Mouse (Mus musculus): ENCODE measurements around the gene Baiap2l2. TPM values are rescaled to one million over a fixed set of nuclear protein-coding genes. Genes with fewer than 3 reads are reported as not detected.

Gene Baiap2l2
- polyA plus RNA-seq, 1 experiment from 2014 or later = 2.0 TPM

DNA sequence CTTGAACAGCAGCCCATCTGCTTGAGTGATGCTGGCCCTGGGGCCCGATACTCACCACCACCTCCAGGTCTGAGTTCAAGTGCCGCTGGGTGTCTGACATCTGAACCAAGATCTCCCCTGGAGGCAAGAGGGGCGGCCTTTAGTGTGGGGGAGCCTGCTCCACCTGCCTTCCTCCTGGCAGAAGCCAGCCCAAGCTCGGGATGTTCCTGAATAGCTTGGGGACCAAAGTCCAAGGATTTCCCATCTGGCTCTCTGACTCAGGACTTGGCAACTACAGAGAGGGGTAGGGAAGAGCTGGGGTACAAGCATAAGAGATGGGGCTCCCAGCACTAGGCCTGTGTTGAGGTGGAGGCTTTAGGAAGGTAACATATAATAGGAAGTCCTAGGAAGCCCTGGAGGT is 2.0 kb downstream of the Baiap2l2 start:
- H3K4me3 ChIP-seq (replicated peaks; ENCODE audit: low read length) = no peak overlapping the region
- H3K27ac ChIP-seq (ENCODE audit: low read length) = no peak overlapping the region
- ATAC-seq = no peak
- no peaks in the 10 kb centered on the region for H3K27me3 ChIP-seq (replicated peaks; ENCODE audit: control insufficient read depth, insufficient read depth, low read length)
- H3K4me1 ChIP-seq (replicated peaks; ENCODE audit: control insufficient read depth, insufficient read depth, low read length) = no peaks in the 10 kb centered on the region
- WGBS = 87% methylated on average over 4 of the region's 4 CpGs
- H3K36me3 ChIP-seq (ENCODE audit: control insufficient read depth, insufficient read depth) = no peaks in the 10 kb centered on the region
- no peak overlapping the region for H3K9ac ChIP-seq (replicated peaks; ENCODE audit: low read depth, low read length)
- no peak overlapping the region for H3K4me2 ChIP-seq (ENCODE audit: low read length)
- H3K9me3 ChIP-seq (ENCODE audit: control insufficient read depth, low read length) = no peaks in the 10 kb centered on the region

DNA sequence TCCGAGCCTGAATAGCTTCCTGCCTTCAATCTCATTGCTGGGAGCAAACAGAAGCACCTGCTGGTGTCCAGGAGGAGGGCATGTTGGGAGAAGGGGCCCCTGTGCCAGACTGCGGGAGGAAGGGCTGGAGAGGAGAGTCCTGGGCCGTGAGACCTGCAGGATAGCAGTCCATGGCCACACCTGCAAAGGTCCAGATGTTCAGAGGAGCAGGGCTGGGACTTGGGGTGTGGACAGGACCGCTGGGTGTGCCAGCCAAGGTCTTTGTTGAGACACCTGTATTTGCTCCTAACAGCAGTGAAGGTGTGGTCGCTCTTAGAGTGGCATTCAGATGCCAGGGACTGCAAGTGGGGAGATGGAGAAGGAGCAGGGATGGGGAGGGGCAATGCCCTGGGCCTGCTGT is 2.9 kb downstream of the Baiap2l2 start:
- no peak for ATAC-seq

DNA sequence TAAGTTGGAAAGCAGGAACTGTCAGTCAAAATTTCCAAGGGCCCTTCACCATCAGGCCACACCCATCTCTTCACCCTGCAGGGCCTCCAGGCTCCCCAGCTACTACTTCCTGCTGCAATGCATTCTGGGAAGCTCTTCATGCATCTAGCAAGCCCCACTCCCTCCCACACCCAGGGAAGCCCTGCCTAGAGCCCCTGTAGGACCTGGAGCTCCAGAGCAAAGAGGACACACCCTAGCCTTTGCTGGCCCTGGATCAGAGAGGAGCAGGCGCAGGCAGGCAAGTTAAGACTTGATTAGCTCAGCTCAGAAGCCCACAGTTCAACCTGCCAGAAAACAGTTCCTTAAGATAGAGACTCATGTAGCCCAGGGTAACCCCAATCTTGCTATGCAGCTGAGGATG is 3.9 kb downstream of the Baiap2l2 start:
- no peak for ATAC-seq
- WGBS = 89% methylated on average over 1 of the region's 1 CpGs

More for the DNA sequence above, 2.9 kb downstream of the Baiap2l2 start:
- Histone ChIP-seq H3K27ac (ENCODE audit: low read length) (no peak overlapping the region), H3K36me3 (ENCODE audit: control insufficient read depth, insufficient read depth) (no peaks in the 10 kb centered on the region), H3K9me3 (ENCODE audit: control insufficient read depth, low read length) (no peaks in the 10 kb centered on the region), H3K4me1 (replicated peaks; ENCODE audit: control insufficient read depth, insufficient read depth, low read length) (no peaks in the 10 kb centered on the region), H3K4me3 (replicated peaks; ENCODE audit: low read length) (no peak overlapping the region), H3K27me3 (replicated peaks; ENCODE audit: control insufficient read depth, insufficient read depth, low read length) (no peaks in the 10 kb centered on the region), H3K9ac (replicated peaks; ENCODE audit: low read depth, low read length) (no peak overlapping the region), H3K4me2 (ENCODE audit: low read length) (no peak overlapping the region)
- 85% methylated on average over 5 of the region's 5 CpGs for WGBS

GRCm38 (mm10) chr15:79280850-79281249 is 4.5 kb downstream of the Baiap2l2 start:
- Histone ChIP-seq H3K36me3 (ENCODE audit: control insufficient read depth, insufficient read depth) (no peaks in the 10 kb centered on the region), H3K27ac (ENCODE audit: low read length) (no peak overlapping the region), H3K9me3 (ENCODE audit: control insufficient read depth, low read length) (no peaks in the 10 kb centered on the region), H3K27me3 (replicated peaks; ENCODE audit: control insufficient read depth, insufficient read depth, low read length) (no peaks in the 10 kb centered on the region), H3K4me1 (replicated peaks; ENCODE audit: control insufficient read depth, insufficient read depth, low read length) (no peaks in the 10 kb centered on the region), H3K4me3 (replicated peaks; ENCODE audit: low read length) (no peak overlapping the region), H3K4me2 (ENCODE audit: low read length) (no peak overlapping the region), H3K9ac (replicated peaks; ENCODE audit: low read depth, low read length) (no peak overlapping the region)
- WGBS = 59% methylated on average over 5 of the region's 5 CpGs
- no peak for ATAC-seq

More for the DNA sequence above, 3.9 kb downstream of the Baiap2l2 start:
- no peak overlapping the region for H3K4me2 ChIP-seq (ENCODE audit: low read length)
- H3K9ac ChIP-seq (replicated peaks; ENCODE audit: low read depth, low read length) = no peak overlapping the region
- H3K4me3 ChIP-seq (replicated peaks; ENCODE audit: low read length) = no peak overlapping the region
- no peaks in the 10 kb centered on the region for H3K36me3 ChIP-seq (ENCODE audit: control insufficient read depth, insufficient read depth)
- no peaks in the 10 kb centered on the region for H3K9me3 ChIP-seq (ENCODE audit: control insufficient read depth, low read length)
- H3K4me1 ChIP-seq (replicated peaks; ENCODE audit: control insufficient read depth, insufficient read depth, low read length) = no peaks in the 10 kb centered on the region
- H3K27me3 ChIP-seq (replicated peaks; ENCODE audit: control insufficient read depth, insufficient read depth, low read length) = no peaks in the 10 kb centered on the region
- no peak overlapping the region for H3K27ac ChIP-seq (ENCODE audit: low read length)

DNA sequence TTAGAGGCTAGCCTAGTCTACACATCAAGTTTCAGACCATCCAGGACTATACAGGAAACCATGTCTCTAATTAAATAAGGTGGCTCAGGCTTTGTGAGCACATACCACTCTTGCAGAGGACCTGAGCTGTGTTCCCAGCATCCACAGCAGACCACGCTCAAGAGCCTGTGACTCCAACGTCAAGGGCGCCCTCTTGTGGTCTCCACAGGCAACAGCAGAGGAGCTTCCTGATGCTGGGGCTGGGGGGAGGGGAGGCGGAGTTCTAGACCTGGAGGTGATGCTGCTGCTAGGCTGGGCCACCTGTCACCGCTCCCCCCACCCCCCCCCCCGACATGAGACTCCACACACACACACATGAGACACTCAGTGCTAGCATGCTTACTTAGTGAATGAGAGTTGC is 5.1 kb downstream of the Baiap2l2 start:
- no peaks in the 10 kb centered on the region for H3K9me3 ChIP-seq (ENCODE audit: control insufficient read depth, low read length)
- H3K4me2 ChIP-seq (ENCODE audit: low read length) = no peak overlapping the region
- H3K27me3 ChIP-seq (replicated peaks; ENCODE audit: control insufficient read depth, insufficient read depth, low read length) = no peaks in the 10 kb centered on the region
- no peak overlapping the region for H3K27ac ChIP-seq (ENCODE audit: low read length)
- no peaks in the 10 kb centered on the region for H3K4me1 ChIP-seq (replicated peaks; ENCODE audit: control insufficient read depth, insufficient read depth, low read length)
- no peaks in the 10 kb centered on the region for H3K36me3 ChIP-seq (ENCODE audit: control insufficient read depth, insufficient read depth)
- H3K4me3 ChIP-seq (replicated peaks; ENCODE audit: low read length) = no peak overlapping the region
- no peak overlapping the region for H3K9ac ChIP-seq (replicated peaks; ENCODE audit: low read depth, low read length)
- ATAC-seq = no peak
- 18% methylated on average over 6 of the region's 6 CpGs for WGBS

DNA sequence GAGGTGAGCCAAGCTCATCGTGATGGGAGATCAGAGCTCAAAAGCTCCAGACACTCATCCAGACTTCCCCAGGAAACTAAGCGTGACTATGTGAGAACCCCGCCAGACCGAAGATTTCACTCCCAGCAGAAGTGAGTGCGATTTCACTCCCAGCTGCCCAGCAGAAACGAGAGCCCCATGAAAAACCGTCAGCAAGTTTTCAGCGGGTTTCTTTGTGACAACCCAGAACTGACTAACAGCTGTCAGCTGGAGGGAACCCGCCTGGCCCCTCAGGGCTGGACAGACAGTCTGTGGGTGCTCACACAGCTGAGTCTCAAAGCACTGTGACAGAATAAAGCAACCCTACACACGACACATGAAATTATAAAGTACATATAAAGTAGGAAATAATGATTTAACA is 7.6 kb downstream of the Baiap2l2 start:
- Histone ChIP-seq H3K36me3 (ENCODE audit: control insufficient read depth, insufficient read depth) (no peaks in the 10 kb centered on the region), H3K4me1 (replicated peaks; ENCODE audit: control insufficient read depth, insufficient read depth, low read length) (no peaks in the 10 kb centered on the region), H3K9me3 (ENCODE audit: control insufficient read depth, low read length) (no peaks in the 10 kb centered on the region), H3K27me3 (replicated peaks; ENCODE audit: control insufficient read depth, insufficient read depth, low read length) (no peaks in the 10 kb centered on the region), H3K9ac (replicated peaks; ENCODE audit: low read depth, low read length) (no peak overlapping the region), H3K4me2 (ENCODE audit: low read length) (no peak overlapping the region), H3K27ac (ENCODE audit: low read length) (no peak overlapping the region), H3K4me3 (replicated peaks; ENCODE audit: low read length) (no peak overlapping the region)
- 68% methylated on average over 10 of the region's 10 CpGs for WGBS
- no peak for ATAC-seq

DNA sequence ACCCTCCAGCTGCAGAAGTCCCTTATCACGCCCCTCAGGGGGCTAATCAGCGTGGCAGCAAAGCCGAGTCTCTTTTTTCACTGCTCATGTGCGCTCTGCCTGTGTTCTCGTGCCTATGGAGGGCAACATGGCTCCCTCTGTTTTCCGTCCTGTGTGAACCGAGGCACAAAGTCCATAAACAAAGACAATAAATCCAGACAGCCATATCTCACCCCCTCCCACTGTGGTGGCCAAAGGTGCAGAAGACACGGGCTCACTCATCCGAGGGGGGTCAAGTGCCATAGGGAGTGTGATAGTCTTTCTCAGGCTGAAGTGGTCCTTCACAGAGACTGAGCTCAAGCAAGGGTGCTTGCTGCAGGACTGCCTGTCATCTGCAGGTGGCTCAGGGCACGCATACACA is 12.3 kb downstream of the Baiap2l2 start:
- no peak overlapping the region for H3K27ac ChIP-seq (ENCODE audit: low read length)
- H3K4me1 ChIP-seq (replicated peaks; ENCODE audit: control insufficient read depth, insufficient read depth, low read length) = peaks cover 11% of the 10 kb centered on the region
- H3K9me3 ChIP-seq (ENCODE audit: control insufficient read depth, low read length) = no peaks in the 10 kb centered on the region
- no peak overlapping the region for H3K4me2 ChIP-seq (ENCODE audit: low read length)
- H3K9ac ChIP-seq (replicated peaks; ENCODE audit: low read depth, low read length) = no peak overlapping the region
- no peak overlapping the region for H3K4me3 ChIP-seq (replicated peaks; ENCODE audit: low read length)
- H3K27me3 ChIP-seq (replicated peaks; ENCODE audit: control insufficient read depth, insufficient read depth, low read length) = no peaks in the 10 kb centered on the region
- ATAC-seq = no peak
- H3K36me3 ChIP-seq (ENCODE audit: control insufficient read depth, insufficient read depth) = no peaks in the 10 kb centered on the region
- WGBS = 67% methylated on average over 10 of the region's 10 CpGs

DNA sequence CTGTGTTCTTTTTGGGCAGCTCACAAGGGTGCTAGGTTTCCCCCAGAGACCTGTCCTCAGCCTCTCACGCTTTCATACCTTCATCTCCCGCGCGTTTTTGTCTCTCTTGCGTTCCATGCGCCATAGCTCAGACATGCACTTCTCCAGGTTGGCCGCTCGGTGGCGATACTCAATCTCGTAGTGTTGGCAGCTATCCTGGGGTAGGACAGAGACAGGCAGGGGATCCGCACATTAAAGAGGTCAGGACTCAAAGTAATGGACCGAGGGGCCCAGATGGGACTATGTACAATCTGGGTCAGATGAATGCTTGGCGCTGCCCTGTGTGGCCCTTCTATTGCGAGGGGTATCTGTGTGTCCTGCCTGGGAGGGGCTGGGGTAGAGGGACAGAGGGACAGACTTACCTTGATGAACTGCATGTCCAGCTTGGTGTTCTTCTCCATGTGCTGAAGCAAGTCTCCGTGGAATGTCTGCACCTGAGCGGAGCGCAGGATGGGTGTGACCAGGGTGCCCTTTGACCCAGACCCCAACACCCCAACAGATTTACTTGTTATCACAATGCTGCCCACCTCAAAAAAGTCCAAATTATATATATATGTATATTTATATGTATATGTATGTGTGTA is 14.1 kb downstream of the Baiap2l2 start:
- peaks cover 11% of the 10 kb centered on the region for H3K4me1 ChIP-seq (replicated peaks; ENCODE audit: control insufficient read depth, insufficient read depth, low read length)
- peak overlapping the region; percentile 47 for H3K9ac ChIP-seq (replicated peaks; ENCODE audit: low read depth, low read length)
- peak; percentile 27; the same call in 1 of the 2 replicates for ATAC-seq
- no peaks in the 10 kb centered on the region for H3K36me3 ChIP-seq (ENCODE audit: control insufficient read depth, insufficient read depth)
- no peak overlapping the region for H3K27ac ChIP-seq (ENCODE audit: low read length)
- peak overlapping the region; percentile 97 for H3K4me2 ChIP-seq (ENCODE audit: low read length)
- H3K9me3 ChIP-seq (ENCODE audit: control insufficient read depth, low read length) = no peaks in the 10 kb centered on the region
- WGBS = 14% methylated on average over 17 of the region's 17 CpGs
- no peaks in the 10 kb centered on the region for H3K27me3 ChIP-seq (replicated peaks; ENCODE audit: control insufficient read depth, insufficient read depth, low read length)
- peak overlapping the region; percentile 51 for H3K4me3 ChIP-seq (replicated peaks; ENCODE audit: low read length)

DNA sequence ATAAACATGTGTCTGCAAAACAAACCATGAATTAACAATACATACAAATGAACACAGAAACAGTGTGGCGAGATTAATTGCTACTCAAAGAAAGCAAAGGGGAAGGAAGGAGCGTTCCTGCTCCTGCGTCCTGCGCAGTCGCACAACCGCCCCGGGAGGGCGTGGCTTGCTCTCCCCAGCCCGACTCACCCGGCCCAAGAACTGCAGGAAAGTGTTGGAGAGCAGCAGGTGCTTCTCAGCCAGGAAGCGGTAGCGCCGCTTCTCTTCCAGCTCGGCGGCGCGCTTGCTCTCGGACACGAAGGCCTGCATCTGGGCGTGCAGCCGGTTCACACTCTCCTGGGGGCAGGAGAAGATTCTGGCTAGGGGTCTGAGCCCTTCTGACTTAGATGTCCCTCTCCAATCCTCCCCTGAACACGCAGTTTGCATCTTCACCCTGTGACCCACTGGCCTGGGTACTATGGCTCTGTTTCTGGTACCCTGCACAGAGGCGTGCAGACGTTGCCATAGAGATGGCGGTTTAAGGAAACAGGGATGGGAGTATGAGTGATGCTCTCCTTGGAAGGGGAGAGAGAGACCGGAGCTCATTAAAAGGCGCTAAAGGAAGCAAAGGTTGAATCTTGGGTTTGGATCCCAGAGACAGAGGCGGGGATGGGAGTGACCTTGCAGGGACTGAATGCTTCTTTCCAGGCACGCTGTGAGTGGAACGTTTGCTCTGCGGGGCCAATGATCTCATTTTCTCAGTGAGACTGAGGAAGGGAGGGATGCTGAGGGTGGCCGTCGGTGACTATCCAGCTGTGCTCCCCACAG is 14.8 kb downstream of the Baiap2l2 start:
- Histone ChIP-seq H3K9me3 (ENCODE audit: control insufficient read depth, low read length) (no peaks in the 10 kb centered on the region), H3K36me3 (ENCODE audit: control insufficient read depth, insufficient read depth) (no peaks in the 10 kb centered on the region), H3K9ac (replicated peaks; ENCODE audit: low read depth, low read length) (peak overlapping the region; percentile 60), H3K4me2 (ENCODE audit: low read length) (peak overlapping the region; percentile 97), H3K4me3 (replicated peaks; ENCODE audit: low read length) (peak overlapping the region; percentile 51), H3K27ac (ENCODE audit: low read length) (no peak overlapping the region), H3K4me1 (replicated peaks; ENCODE audit: control insufficient read depth, insufficient read depth, low read length) (peaks cover 11% of the 10 kb centered on the region), H3K27me3 (replicated peaks; ENCODE audit: control insufficient read depth, insufficient read depth, low read length) (no peaks in the 10 kb centered on the region)
- under 1% methylated on average over 33 of the region's 33 CpGs for WGBS
- peak; percentile 81 for ATAC-seq
